Mouse (Mus musculus) stomach, embryonic 14.5 days (tissue): ENCODE measurements around the gene Zic4. TPM values are rescaled to one million over a fixed set of nuclear protein-coding genes. Genes with fewer than 3 reads are reported as not detected.

Experiments used
- ATAC-seq: fragments of 200-750 bp; cut with Nextera tagmentation; 2 replicates; pipeline ENCODE4 v1.8.0; 2017; ENCODE audit warnings: low read depth, moderate TSS enrichment; ENCODE audit not compliant: insufficient number of reproducible peaks, insufficient read depth, low FRiP score
- H3K27ac ChIP-seq: fragments of 300-500 bp; sonication (generic); 2 replicates; pipeline ENCODE4 v1.5.1; 2014; ENCODE audit warnings: mild to moderate bottlenecking, low read length, moderate library complexity, mixed read lengths
- H3K27me3 ChIP-seq: fragments of 300-500 bp; sonication (generic); 2 replicates; pipeline ENCODE4 v1.6.1; 2014; ENCODE audit warnings: low read length, control low read depth, mixed read lengths; ENCODE audit not compliant: control insufficient read depth, insufficient read depth
- H3K36me3 ChIP-seq: fragments of 300-500 bp; sonication (generic); 2 replicates; pipeline ENCODE4 v1.6.1; 2014; ENCODE audit warnings: mild to moderate bottlenecking, control low read depth, low read length, moderate library complexity, mixed read lengths; ENCODE audit not compliant: control insufficient read depth, insufficient read depth
- H3K4me1 ChIP-seq: fragments of 300-500 bp; sonication (generic); 2 replicates; pipeline ENCODE4 v1.6.1; 2014; ENCODE audit warnings: low read length, control low read depth, mixed read lengths; ENCODE audit not compliant: control insufficient read depth, insufficient read depth
- H3K4me2 ChIP-seq: fragments of 300-500 bp; sonication (generic); replicated peaks from 2 replicates; pipeline ENCODE4 v1.6.1; 2014; ENCODE audit warnings: low read depth, low read length, control low read depth
- H3K4me3 ChIP-seq: fragments of 300-500 bp; sonication (generic); 2 replicates; pipeline ENCODE4 v1.5.1; 2014; ENCODE audit warnings: low read depth, low read length, control low read depth
- H3K9ac ChIP-seq: fragments of 300-500 bp; sonication (generic); replicated peaks from 2 replicates; pipeline ENCODE4 v1.6.1; 2014; ENCODE audit warnings: low read depth, mild to moderate bottlenecking, control low read depth, low read length, moderate library complexity, mixed read lengths
- H3K9me3 ChIP-seq: fragments of 300-500 bp; sonication (generic); 2 replicates; pipeline ENCODE4 v1.6.1; 2016; ENCODE audit warnings: low read depth, low read length, control low read depth; ENCODE audit not compliant: control insufficient read depth
- WGBS: fragments of 180-500 bp; shearing (Covaris S2); extraction: QIAGEN DNeasy Blood & Tissue Kit; methylation state at CpG from one replicate; pipeline ENCODE4 v1.1.7; 2014; 5-methylcytosine and 5-hydroxymethylcytosine counted together
- polyA plus RNA-seq: library from polyadenylated mRNA; unstranded; fragments of >200 nt; fragmentation: Nextera tagmentation; extraction: Ambion mirVana; gene quantifications from 2 replicates; pipeline ENCODE4 v1.2.1, GENCODE M21; 2014

The Zic4 gene
- polyA plus RNA-seq, 1 experiment from 2014 or later, result not detected

GRCm38 (mm10) chr9:91400482-91401093 is 38.4 kb downstream of the Zic4 start:
- Histone ChIP-seq H3K27me3 (peaks cover 80% of the 10 kb centered on the region), H3K36me3 (no peaks in the 10 kb centered on the region), H3K27ac (no peak overlapping the region), H3K4me1 (no peaks in the 10 kb centered on the region), H3K9me3 (no peaks in the 10 kb centered on the region), H3K4me2 (no peak overlapping the region), H3K9ac (no peak overlapping the region), H3K4me3 (no peak overlapping the region)
- WGBS, result 8% methylated on average over 8 of the region's 8 CpGs
- no peak for ATAC-seq

GRCm38 (mm10) chr9:91401471-91401870 is 39.3 kb downstream of the Zic4 start:
- H3K4me3 ChIP-seq, result no peak overlapping the region
- peaks cover 80% of the 10 kb centered on the region for H3K27me3 ChIP-seq
- no peak overlapping the region for H3K4me2 ChIP-seq
- H3K4me1 ChIP-seq, result no peaks in the 10 kb centered on the region
- no peak for ATAC-seq
- no peak overlapping the region for H3K9ac ChIP-seq
- H3K36me3 ChIP-seq, result no peaks in the 10 kb centered on the region
- 2% methylated on average over 10 of the region's 10 CpGs for WGBS
- no peak overlapping the region for H3K27ac ChIP-seq
- no peaks in the 10 kb centered on the region for H3K9me3 ChIP-seq

- Histone ChIP-seq H3K9ac (no peak overlapping the region), H3K4me3 (no peak overlapping the region), H3K27ac (no peak overlapping the region), H3K36me3 (no peaks in the 10 kb centered on the region), H3K4me2 (no peak overlapping the region), H3K4me1 (no peaks in the 10 kb centered on the region), H3K27me3 (peaks cover 79% of the 10 kb centered on the region), H3K9me3 (no peaks in the 10 kb centered on the region)
- 2% methylated on average over 13 of the region's 13 CpGs for WGBS
- ATAC-seq, result no peak
These were observed 42.0 kb downstream of the Zic4 start for GRCm38 (mm10) chr9:91404229-91404628.

- 1% methylated on average over 27 of the region's 27 CpGs for WGBS
- Histone ChIP-seq H3K4me3 (no peak overlapping the region), H3K9ac (no peak overlapping the region), H3K27me3 (peaks cover 79% of the 10 kb centered on the region), H3K4me2 (no peak overlapping the region), H3K4me1 (no peaks in the 10 kb centered on the region), H3K9me3 (no peaks in the 10 kb centered on the region), H3K36me3 (no peaks in the 10 kb centered on the region), H3K27ac (no peak overlapping the region)
- ATAC-seq, result no peak
These were observed 42.9 kb downstream of the Zic4 start for GRCm38 (mm10) chr9:91404905-91405752.

GRCm38 (mm10) chr9:91405753-91406178 is 43.6 kb downstream of the Zic4 start:
- Histone ChIP-seq H3K9ac (no peak overlapping the region), H3K27ac (no peak overlapping the region), H3K9me3 (no peaks in the 10 kb centered on the region), H3K36me3 (no peaks in the 10 kb centered on the region), H3K4me3 (no peak overlapping the region), H3K4me1 (no peaks in the 10 kb centered on the region), H3K27me3 (peaks cover 78% of the 10 kb centered on the region), H3K4me2 (no peak overlapping the region)
- under 1% methylated on average over 16 of the region's 16 CpGs for WGBS
- no peak for ATAC-seq

GRCm38 (mm10) chr9:91406258-91406763 is 44.1 kb downstream of the Zic4 start:
- Histone ChIP-seq H3K9me3 (no peaks in the 10 kb centered on the region), H3K9ac (no peak overlapping the region), H3K4me2 (no peak overlapping the region), H3K4me1 (no peaks in the 10 kb centered on the region), H3K27ac (no peak overlapping the region), H3K27me3 (peaks cover 76% of the 10 kb centered on the region), H3K4me3 (no peak overlapping the region), H3K36me3 (no peaks in the 10 kb centered on the region)
- no peak for ATAC-seq
- WGBS, result under 1% methylated on average over 6 of the region's 6 CpGs

- Histone ChIP-seq H3K9me3 (no peaks in the 10 kb centered on the region), H3K4me3 (no peak overlapping the region), H3K9ac (no peak overlapping the region), H3K27me3 (peaks cover 65% of the 10 kb centered on the region), H3K4me2 (no peak overlapping the region), H3K36me3 (no peaks in the 10 kb centered on the region), H3K4me1 (no peaks in the 10 kb centered on the region), H3K27ac (no peak overlapping the region)
- WGBS, result 0% methylated on average over 3 of the region's 3 CpGs
- ATAC-seq, result no peak
These were observed 47.6 kb downstream of the Zic4 start for GRCm38 (mm10) chr9:91409771-91410170.

- no peak for ATAC-seq
- H3K36me3 ChIP-seq, result no peaks in the 10 kb centered on the region
- no peak overlapping the region for H3K27ac ChIP-seq
- H3K4me1 ChIP-seq, result no peaks in the 10 kb centered on the region
- H3K27me3 ChIP-seq, result peaks cover 64% of the 10 kb centered on the region
- H3K4me3 ChIP-seq, result no peak overlapping the region
- WGBS, result 2% methylated on average over 12 of the region's 12 CpGs
- H3K9ac ChIP-seq, result no peak overlapping the region
- H3K4me2 ChIP-seq, result no peak overlapping the region
- no peaks in the 10 kb centered on the region for H3K9me3 ChIP-seq
These were observed 51.9 kb downstream of the Zic4 start for GRCm38 (mm10) chr9:91414007-91414661.
